Mouse (Mus musculus) bone marrow macrophage, adult 2 months (primary cell): ENCODE data around the gene Ankrd52. TPM values are rescaled to one million over a fixed set of nuclear protein-coding genes. Genes with fewer than 3 reads are reported as not detected.
"Not testable (repeated sequence)": the region's sequence is repeated elsewhere in the genome, so short reads cannot be mapped to it uniquely, and the experiment has no call there.

ENCODE experiments used
- H3K27ac ChIP-seq: 2 replicates; pipeline ENCODE4 v1.5.1; 2012; ENCODE audit warnings: low read depth, low read length; ENCODE audit not compliant: insufficient read depth
- H3K4me1 ChIP-seq: 2 replicates; pipeline ENCODE4 v1.6.1; 2012; ENCODE audit warnings: low read length; ENCODE audit not compliant: control insufficient read depth, insufficient read depth
- H3K4me3 ChIP-seq: 2 replicates; pipeline ENCODE4 v1.5.1; 2012; ENCODE audit warnings: mild to moderate bottlenecking, low read length, moderate library complexity; ENCODE audit not compliant: insufficient read depth
- CTCF ChIP-seq: IDR thresholded peaks from 2 replicates; pipeline ENCODE4 v1.5.1; 2012; ENCODE audit warnings: low read depth, mild to moderate bottlenecking, low read length, moderate library complexity
- POLR2A ChIP-seq: IDR thresholded peaks from 2 replicates; pipeline ENCODE4 v1.6.1; 2012; ENCODE audit warnings: mild to moderate bottlenecking, low read depth, low read length, borderline replicate concordance
- polyA plus RNA-seq: library from polyadenylated mRNA; stranded (reverse); fragments of >200 nt; gene quantifications from 2 replicates; pipeline ENCODE4 v1.2.4, GENCODE M21; 2012; ENCODE audit not compliant: missing spikeins, insufficient read depth, insufficient read length

Ankrd52 gene
- 33.1 and 34.8 TPM in 2 replicates for polyA plus RNA-seq

DNA sequence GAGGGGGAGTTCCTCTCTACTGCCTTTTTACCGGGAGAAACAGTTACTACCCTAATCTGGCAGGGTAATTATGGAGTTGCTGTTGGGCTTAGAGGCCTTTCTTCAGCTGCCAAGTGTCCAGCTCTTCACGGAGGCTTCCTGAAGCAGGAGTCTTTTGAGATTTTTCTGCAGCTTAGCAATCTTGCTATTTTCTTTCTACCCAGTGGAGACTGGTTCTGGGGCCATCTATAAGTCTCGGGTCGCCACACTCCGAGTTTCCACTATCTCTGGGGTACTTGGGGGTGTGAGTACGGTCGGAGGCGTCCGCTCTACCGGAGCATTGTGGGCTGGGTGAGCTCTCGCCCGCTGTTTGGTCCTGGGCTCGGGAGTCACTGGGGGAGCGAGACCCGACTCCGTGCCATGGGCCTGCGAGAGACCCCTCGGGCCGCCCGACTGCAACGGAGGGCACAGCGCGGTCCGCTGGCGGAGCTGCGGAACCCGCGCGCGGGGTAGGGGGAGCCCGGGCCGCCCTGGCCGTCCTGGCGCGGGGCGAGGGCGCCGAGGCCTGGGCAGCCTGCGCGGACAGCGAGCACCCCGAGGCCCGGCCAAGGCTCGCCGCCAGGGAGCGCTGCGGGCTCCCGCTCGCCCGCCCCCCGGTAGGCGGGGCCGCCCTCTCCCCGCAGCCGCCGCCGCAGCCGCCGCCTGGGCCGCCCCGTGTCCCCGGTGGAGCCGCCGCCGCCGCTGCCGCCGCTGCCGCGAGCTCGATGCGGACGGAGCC lies at the start of gene Ankrd52:
Gene Ankrd52 (plus strand): TSS at position 661 of the 757 bp plus-strand sequence.
- Histone ChIP-seq H3K4me3 (peak within 1 kb of the TSS; percentile 91), H3K4me1 (peaks cover 36% of the 10 kb centered on the region), H3K27ac (peak within 1 kb of the TSS; percentile 91)
- TF ChIP-seq CTCF, result no peak
- TF ChIP-seq POLR2A, result 0 out of 2 replicates have a peak, but pooled peaks have one; percentile 4

DNA sequence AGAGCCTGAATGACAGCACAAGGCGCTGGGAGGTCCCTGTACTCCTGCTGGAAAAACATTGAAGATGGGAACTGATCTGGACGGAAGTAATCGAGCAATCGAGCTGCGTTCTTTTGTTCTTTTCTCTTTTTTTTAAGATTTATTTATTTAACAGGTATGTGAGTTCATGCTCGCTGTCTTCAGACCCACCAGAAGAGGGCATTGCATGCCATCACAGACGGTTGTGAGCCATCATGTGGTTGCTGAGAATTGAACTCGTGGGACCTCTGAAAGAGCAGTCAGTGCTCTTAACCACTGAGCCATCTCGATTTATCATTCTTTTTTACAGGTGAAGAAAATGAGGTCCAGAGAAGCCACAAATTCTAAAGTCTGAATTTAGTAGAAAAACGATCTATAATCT lies 49.3 kb upstream of the Ankrd52 start:
- Histone ChIP-seq H3K4me1 (peaks cover 3% of the 10 kb centered on the region), H3K27ac (no peak overlapping the region), H3K4me3 (no peak overlapping the region)
- no peak for TF ChIP-seq POLR2A
- TF ChIP-seq CTCF, result peak; percentile 15; the same call in 1 of the 2 replicates

DNA sequence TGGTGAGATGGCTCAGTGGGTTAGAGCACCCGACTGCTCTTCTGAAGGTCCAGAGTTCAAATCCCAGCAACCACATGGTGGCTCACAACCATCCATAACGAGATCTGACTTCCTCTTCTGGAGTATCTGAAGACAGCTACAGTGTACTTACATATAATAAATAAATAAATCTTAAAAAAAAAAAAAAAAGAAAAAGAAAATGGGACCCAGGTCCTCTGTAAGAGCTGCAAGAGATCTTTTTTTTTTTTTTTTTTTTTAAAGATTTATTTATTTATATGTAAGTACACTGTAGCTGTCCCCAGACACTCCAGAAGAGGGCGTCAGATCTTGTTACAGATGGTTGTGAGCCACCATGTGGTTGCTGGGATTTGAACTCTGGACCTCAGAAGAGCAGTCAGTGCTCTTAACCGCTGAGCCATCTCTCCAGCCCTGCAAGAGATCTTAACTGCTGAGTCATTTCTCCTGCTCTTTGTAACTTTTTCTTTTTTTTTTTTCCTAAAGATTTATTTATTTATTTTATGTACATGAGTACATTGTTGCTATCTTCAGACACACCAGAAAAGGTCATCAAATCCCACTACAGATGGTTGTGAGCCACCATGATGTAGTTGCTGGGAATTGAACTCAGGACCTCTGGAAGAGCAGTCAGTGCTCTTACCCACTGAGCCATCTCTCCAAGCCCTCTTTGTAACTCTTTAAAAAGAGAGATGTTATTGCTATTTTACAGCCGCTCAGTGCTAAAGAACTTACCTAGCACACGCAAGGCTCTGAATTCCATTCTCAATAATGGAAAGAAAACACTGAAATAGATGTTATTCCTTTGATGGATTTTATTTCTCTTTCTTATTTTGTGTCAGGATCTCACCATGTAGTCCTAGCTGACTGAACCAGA lies 44.3 kb upstream of the Ankrd52 start:
- H3K4me3 ChIP-seq, result not testable (repeated sequence)

GRCm38 (mm10) chr10:128335582-128335981 lies 41.3 kb upstream of the Ankrd52 start:
- no peak overlapping the region for H3K27ac ChIP-seq
- TF ChIP-seq POLR2A (no peak), CTCF (no peak)
- peaks cover 9% of the 10 kb centered on the region for H3K4me1 ChIP-seq
- no peak overlapping the region for H3K4me3 ChIP-seq

More for the DNA sequence above, 44.3 kb upstream of the Ankrd52 start:
- H3K27ac ChIP-seq, H3K4me1 ChIP-seq: not testable (repeated sequence)

DNA sequence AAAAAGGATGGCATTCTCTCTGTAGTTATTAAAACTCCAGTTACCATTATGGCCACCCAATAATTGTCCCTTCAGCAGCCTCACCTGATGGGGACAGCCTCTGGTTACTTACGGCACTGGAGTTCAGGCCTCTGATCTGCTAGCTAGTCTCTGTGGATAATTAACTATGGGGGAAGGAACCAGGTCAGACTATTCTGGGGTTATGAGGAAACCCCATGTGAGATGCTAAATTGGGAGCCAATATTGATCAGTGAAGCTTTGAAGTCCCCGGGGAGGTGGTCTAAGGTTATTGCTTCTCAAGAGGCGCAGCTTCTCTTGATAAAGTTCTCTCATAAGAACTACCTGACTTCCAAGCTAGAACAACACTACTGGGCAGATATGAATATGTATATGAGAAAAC lies 40.7 kb upstream of the Ankrd52 start:
- TF ChIP-seq POLR2A (no peak), CTCF (no peak)
- no peak overlapping the region for H3K27ac ChIP-seq
- peaks cover 13% of the 10 kb centered on the region for H3K4me1 ChIP-seq
- no peak overlapping the region for H3K4me3 ChIP-seq

GRCm38 (mm10) chr10:128336597-128336996 lies 40.3 kb upstream of the Ankrd52 start:
- Histone ChIP-seq H3K27ac (peak overlapping the region; percentile 69), H3K4me3 (peak overlapping the region; percentile 60; the same call in 1 of the 2 replicates), H3K4me1 (peaks cover 17% of the 10 kb centered on the region)
- TF ChIP-seq CTCF (no peak), POLR2A (no peak)

DNA sequence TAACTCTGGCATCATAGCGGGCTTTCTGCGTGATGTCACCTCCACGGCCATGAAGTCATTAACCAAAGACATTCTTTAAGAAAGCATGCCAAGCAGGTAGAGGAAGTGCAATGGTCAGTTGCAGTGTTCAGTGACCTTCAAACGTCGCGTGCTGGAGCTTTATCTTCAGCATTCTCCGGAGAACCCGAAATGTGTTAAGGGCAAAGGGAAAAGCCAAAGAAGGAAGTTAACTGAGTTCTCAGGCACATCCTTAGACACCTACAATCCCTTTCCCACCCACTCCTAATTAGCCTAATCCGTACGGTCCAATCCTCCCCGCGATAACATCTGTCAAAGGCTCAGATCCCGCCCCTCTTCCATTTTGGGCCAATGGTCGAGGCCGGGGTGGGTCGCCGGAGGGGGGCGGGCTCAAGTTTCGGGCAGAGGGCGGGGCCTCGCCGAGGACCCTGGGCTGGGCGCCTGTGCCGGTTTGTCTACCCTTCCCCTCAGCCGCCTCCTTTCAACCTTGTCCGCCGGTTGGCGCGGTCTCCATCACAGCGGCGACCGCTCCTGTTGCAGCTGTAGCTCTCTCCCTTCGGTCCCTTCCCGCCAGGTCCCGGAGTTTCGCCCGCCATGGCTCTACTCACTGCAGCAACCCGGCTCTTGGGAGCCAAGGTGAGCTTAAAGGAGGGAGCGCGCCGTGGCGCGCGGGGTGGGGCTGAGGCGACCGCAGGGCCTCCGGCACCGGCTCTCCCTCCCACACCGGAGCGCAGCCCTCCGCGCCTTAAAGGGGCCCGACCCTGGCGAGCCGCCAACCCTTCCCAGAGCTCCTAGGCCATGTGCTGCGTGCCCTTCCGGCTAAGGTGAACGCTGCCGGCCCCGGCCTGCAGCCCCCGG lies 39.4 kb upstream of the Ankrd52 start, which contains the start of gene Cs:
Gene Cs (plus strand): TSS at position 429 of the 876 bp plus-strand sequence.
- peak within 1 kb of the TSS; percentile 91 for H3K4me3 ChIP-seq
- peak within 1 kb of the TSS; percentile 82 for H3K27ac ChIP-seq
- peaks cover 17% of the 10 kb centered on the region for H3K4me1 ChIP-seq
- TF ChIP-seq POLR2A (no peak), CTCF (no peak)

DNA sequence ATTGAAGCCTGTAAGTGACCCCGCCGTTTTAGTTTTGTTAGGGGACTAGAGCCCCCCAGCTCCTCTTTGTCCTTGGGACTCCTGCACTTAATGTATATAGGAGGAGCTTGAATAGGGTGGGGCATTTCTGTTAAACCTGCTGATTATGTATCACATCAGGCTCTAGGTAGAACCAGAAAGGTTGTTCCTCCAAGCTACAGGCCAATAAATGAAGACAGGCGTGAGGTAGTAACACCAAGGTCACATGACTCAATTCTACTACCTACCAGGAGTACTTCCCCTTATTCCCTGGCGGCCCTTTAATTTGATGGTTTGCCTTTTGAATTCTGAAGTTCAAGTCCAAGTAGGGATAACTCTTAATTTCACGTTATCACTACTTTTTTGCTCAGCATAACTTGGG lies 38.5 kb upstream of the Ankrd52 start:
- Histone ChIP-seq H3K4me3 (peak overlapping the region; percentile 91), H3K4me1 (peaks cover 23% of the 10 kb centered on the region), H3K27ac (peak overlapping the region; percentile 82)
- no peak for TF ChIP-seq POLR2A
- TF ChIP-seq CTCF, result no peak

DNA sequence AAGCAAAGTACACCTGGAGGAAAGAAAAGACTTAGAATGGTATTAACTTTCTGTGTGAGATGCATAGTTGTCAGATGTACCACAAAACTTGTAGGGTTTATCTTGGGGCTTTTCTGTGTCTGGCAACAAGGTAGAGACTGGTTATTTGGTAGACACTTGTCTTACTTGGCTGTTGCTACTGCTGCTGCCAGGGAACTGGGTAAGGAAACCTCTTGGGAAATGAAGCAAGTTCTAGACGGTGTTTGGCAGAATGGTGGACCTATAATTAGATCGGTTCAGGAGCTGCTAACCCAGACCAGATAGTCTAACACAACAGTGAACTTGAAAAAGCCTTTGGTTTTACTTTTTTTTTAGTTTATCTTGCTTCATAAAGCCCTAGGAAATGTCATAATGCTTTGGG lies 38.0 kb upstream of the Ankrd52 start:
- Histone ChIP-seq H3K27ac (no peak overlapping the region), H3K4me3 (peak overlapping the region; percentile 91; the same call in 1 of the 2 replicates), H3K4me1 (peaks cover 28% of the 10 kb centered on the region)
- TF ChIP-seq CTCF, result no peak
- TF ChIP-seq POLR2A, result no peak
